In genomic region chr12:100990291-100990690, GRCm38 (mm10) we compare ENCODE assay signal across 9 mouse cellular contexts. TPM values are rescaled to one million over a fixed set of nuclear protein-coding genes. Genes with fewer than 3 reads are reported as not detected.
DNase-seq lines count a peak whose midpoint lies in the region; ATAC-seq lines count a peak whose summit lies in the region.
"Had no signal": no experiment of that assay in that cellular context is flagged by ENCODE, and none has a peak within 500 bp of the region (broad histone marks: within the 10 kb centered on the region; RNA-seq: fewer than 3 reads in every experiment).

No protein-coding gene starts in this region.

- no peaks in the 10 kb centered on the region for H3K36me3 ChIP-seq in heart, embryonic 12.5 days
- H3K36me3 ChIP-seq in hindbrain, embryonic 10.5 days = 0 out of 2 replicates have a peak, but pooled peaks cover 2% of the 10 kb centered on the region
- no peaks in the 10 kb centered on the region for H3K36me3 ChIP-seq in midbrain, embryonic 13.5 days

- H3K9me3 ChIP-seq in heart, embryonic 12.5 days (replicated peaks) = no peaks in the 10 kb centered on the region
- no peaks in the 10 kb centered on the region for H3K9me3 ChIP-seq in hindbrain, embryonic 10.5 days
- no peaks in the 10 kb centered on the region for H3K9me3 ChIP-seq in midbrain, embryonic 13.5 days

- no peak overlapping the region for H3K27ac ChIP-seq in heart, embryonic 12.5 days (ENCODE audit: poor library complexity, severe bottlenecking)
- H3K27ac ChIP-seq in hindbrain, embryonic 10.5 days = peak overlapping the region; percentile 74
- H3K27ac ChIP-seq in midbrain, embryonic 13.5 days = peak overlapping the region; percentile 74

- no peak overlapping the region for H3K4me3 ChIP-seq in heart, embryonic 12.5 days
- H3K4me3 ChIP-seq in hindbrain, embryonic 10.5 days = no peak overlapping the region
- no peak overlapping the region for H3K4me3 ChIP-seq in midbrain, embryonic 13.5 days (replicated peaks)

- H3K4me2 ChIP-seq in heart, embryonic 12.5 days = no peak overlapping the region
- no peak overlapping the region for H3K4me2 ChIP-seq in midbrain, embryonic 13.5 days (replicated peaks)

- ATAC-seq in heart, embryonic 12.5 days (ENCODE audit: insufficient number of reproducible peaks, low FRiP score) = no peak
- peak; percentile 86 for ATAC-seq in midbrain, embryonic 13.5 days

- no peaks in the 10 kb centered on the region for H3K4me1 ChIP-seq in heart, embryonic 12.5 days (replicated peaks)
- H3K4me1 ChIP-seq in hindbrain, embryonic 10.5 days (replicated peaks) = peaks cover 77% of the 10 kb centered on the region
- H3K4me1 ChIP-seq in midbrain, embryonic 13.5 days (replicated peaks) = peaks cover 55% of the 10 kb centered on the region

- intact Hi-C loops in heart, postnatal 10 days (cut with DNase I) = no loop called here
- intact Hi-C loops in gastrocnemius, postnatal 14 days (cut with DNase I; ENCODE audit: low total_unique reads) = no loop called here

- DNase-seq in heart, postnatal 10 days = no peak
- DNase-seq in embryo, embryonic 11 days = peak; percentile 80
- peak; percentile 67 for DNase-seq in hindbrain, embryonic 10.5 days (ENCODE audit: low spot score)
- no peak for DNase-seq in spleen, postnatal 14 days (ENCODE audit: low spot score in 2 of 2)
- no peak for DNase-seq in gastrocnemius, postnatal 14 days
- DNase-seq in lung, adult 18-20 months = no peak
- DNase-seq: thymus, postnatal 25 days had no signal

- H3K9ac ChIP-seq in heart, embryonic 12.5 days = 0 out of 2 replicates have a peak overlapping the region, but pooled peaks have one; percentile 2
- H3K9ac ChIP-seq in midbrain, embryonic 13.5 days (replicated peaks) = no peak overlapping the region

- WGBS in heart, embryonic 12.5 days = 47% methylated on average over 12 of the region's 12 CpGs
- 24% methylated on average over 12 of the region's 12 CpGs for WGBS in hindbrain, embryonic 10.5 days
- WGBS in midbrain, embryonic 13.5 days = 10% methylated on average over 12 of the region's 12 CpGs

- peaks cover 65% of the 10 kb centered on the region for H3K27me3 ChIP-seq in heart, embryonic 12.5 days (replicated peaks)
- H3K27me3 ChIP-seq in hindbrain, embryonic 10.5 days (ENCODE audit: insufficient read depth, poor library complexity, severe bottlenecking) = peaks cover 12% of the 10 kb centered on the region; the same call in 1 of the 2 replicates
- H3K27me3 ChIP-seq in midbrain, embryonic 13.5 days = no peaks in the 10 kb centered on the region

RNA-seq across cellular contexts. Expression of gene Ccdc88c, which starts 38.6 kb away (rescaled TPM):
- 2.0 and 2.3 TPM in 2 replicates for polyA plus RNA-seq in heart, embryonic 12.5 days (2016; fragmentation: Nextera tagmentation; extraction: Ambion mirVana)
- 10 to 100 TPM; 11.9 to 13.2 TPM for total RNA-seq in heart, postnatal 10 days (2021)
- polyA plus RNA-seq in hindbrain, embryonic 10.5 days (2016; fragmentation: Nextera tagmentation; extraction: Ambion mirVana) = 13.3 and 17.6 TPM in 2 replicates
- 15.6 and 16.5 TPM in 2 replicates for polyA plus RNA-seq in midbrain, embryonic 13.5 days (2015; fragmentation: Nextera tagmentation; extraction: Ambion mirVana)
- total RNA-seq in gastrocnemius, postnatal 14 days (2021) = 10 to 100 TPM; 29.2 to 37.2 TPM

Comparison
In these comparisons a context has a peak if more than half of its experiments do, and no peak if none do; other contexts are left out.
1. DNase-seq: peak in embryo, embryonic 11 days (single experiment) and hindbrain, embryonic 10.5 days (single experiment); none in heart, postnatal 10 days (0 of 2), spleen, postnatal 14 days (0 of 2), gastrocnemius, postnatal 14 days (single experiment) and lung, adult 18-20 months (0 of 2).